Mouse (Mus musculus): ENCODE measurements around the gene Gm5089. TPM values are rescaled to one million over a fixed set of nuclear protein-coding genes. Genes with fewer than 3 reads are reported as not detected.

Gm5089 gene
- total RNA-seq, 1 experiment from 2014 or later, result not detected

Other genes starting within 250 kb of the Gm5089 start
- gene Zic5, start 14.6 kb upstream of the Gm5089 start, total RNA-seq (2017), result not detected in 2 replicates
- not detected in 2 replicates for gene Zic2, start 24.3 kb upstream of the Gm5089 start, total RNA-seq (2017)
- gene Gm10837, start 39.5 kb upstream of the Gm5089 start, total RNA-seq (2017), result not detected in 2 replicates
- gene Pcca, start 83.2 kb upstream of the Gm5089 start, total RNA-seq (2017), result 37.0 and 44.5 TPM in 2 replicates

Measured in hematopoietic stem cell, adult 5-6 weeks (primary cell).